Mouse (Mus musculus): Measurements from ENCODE around the gene Otud3.
"Not testable (repeated sequence)": the region's sequence is repeated elsewhere in the genome, so short reads cannot be mapped to it uniquely, and the experiment has no call there.

Gene Otud3

GRCm38 (mm10) chr4:138913797-138914196, at the start of gene Otud3:
Gene Otud3 (minus strand): TSS chr4:138913945.
- DNase-seq, result peak; percentile 97

GRCm38 (mm10) chr4:138962719-138963118, 49.0 kb upstream of the Otud3 start:
- no peak for DNase-seq

DNA sequence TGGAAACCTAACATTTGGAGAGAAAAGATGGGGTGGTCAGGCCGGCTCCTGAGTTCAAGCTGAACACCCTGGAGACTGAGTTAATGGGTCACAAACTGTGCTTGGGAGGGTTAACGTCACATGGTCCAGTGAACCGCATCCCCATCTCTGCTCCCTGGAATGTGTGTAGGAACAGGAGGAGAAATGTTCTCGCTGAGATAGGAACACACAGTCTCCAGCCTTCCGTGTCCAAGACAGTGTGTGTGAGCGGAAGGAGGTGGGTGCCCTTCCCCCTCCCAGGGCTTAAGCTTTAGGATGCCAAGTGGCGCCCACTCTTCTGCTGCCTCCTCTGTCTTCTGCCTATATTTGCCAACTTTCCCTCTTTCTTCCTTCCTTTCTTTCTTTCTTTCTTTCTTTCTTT, 46.2 kb upstream of the Otud3 start:
- DNase-seq, result no peak

GRCm38 (mm10) chr4:138959120-138959519, 45.4 kb upstream of the Otud3 start:
- DNase-seq, result peak; percentile 24

DNA sequence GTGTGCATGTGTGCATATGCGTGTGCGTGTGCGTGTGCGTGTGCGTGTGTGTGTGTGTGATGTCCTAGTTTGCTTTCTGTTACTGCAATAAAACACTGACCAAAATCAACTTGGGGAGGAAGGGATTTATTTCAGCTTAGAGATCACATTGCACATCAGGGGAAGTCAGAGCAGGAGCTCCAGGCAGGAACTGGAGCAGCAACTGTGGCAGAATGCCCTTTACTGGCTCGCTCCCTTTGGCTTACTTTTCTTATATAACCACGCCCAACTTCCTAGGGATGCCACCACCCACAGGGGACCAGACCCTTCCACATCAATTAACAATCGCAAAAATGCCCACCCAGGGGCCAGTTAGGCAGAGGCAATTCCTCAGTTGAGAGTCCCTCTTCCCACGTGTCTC, 44.9 kb upstream of the Otud3 start:
- no peak for DNase-seq

DNA sequence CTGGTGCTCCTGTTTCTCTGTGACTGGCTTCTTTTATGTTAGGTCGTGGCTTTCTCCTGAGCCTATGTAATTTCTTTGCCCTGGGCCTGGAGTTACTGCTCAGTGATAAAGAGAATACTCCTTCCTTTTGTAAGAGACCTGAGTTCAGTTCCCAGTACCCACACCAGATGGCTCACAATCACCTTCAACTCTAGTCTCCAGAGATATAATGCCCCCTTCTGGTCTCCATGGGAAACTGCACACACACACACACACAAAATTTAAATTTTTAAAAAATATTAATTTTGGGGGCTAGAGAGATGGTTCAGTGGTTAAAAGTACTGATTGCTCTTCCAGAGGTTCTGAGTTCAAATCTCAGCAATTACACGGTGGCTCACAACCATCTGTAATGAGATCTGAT, 34.5 kb upstream of the Otud3 start:
- DNase-seq, result no peak

DNA sequence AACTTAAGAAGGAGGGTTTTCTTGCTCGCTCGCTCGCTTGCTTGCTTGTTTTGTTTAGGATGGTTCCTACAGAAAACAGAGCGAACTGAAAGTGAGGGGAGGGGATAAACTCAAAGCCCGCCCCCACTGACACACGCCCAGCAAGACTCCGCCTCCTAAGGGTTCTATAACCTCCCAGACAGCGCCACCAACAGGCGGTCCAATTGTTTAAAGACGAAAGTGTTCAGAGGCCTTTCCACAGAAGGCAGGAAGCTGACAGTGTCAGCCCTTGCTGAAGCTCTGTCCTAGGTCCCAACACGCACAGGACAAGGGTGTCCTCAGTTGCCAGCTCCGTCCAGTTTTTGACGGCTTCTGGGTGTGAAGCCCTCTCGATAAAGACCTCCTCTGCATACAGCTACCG, 30.0 kb upstream of the Otud3 start:
- peak in 1 of 2 experiments; percentile 11 for DNase-seq

DNA sequence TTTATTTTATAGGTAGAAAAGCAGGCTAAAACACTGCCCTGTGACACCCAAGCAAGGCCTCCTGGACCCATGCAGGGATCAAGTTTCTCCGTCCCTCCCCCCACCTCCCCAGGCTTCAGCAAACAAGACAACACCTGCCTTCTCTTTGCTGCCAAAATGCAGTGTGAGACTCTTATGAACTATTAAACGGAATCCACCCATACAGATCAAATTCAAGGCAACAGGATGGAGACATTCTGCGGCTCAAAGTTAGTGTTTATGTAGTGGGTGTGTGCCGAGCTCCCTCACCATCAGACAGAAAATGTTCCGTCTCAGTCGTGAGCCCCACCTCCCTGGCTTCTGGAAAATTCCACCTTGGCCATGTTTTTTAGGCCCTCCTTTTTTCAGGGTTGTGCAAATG, 28.2 kb upstream of the Otud3 start:
- DNase-seq, result no peak

- DNase-seq, result no peak
Observed at GRCm38 (mm10) chr4:138941401-138941800, 27.7 kb upstream of the Otud3 start.

DNA sequence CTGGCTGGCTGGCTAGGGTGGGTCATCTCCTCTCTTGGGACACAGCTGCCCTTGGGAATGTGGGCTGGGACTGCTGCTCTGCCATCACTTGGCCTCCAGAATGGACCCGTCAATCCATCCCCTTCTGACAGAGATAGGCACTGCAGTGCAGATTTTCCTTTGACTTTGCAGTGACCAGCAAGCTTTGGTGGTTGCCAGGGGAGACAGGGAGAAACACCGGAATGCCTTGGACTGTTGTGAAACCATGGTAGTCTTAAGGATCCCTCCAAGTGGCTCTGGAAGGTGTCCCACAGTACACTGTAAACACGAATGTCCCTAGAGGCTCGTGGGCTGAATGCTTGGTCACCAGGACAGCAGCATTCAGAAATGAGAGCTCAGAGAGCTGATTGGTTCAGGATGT, 25.7 kb upstream of the Otud3 start:
- DNase-seq, result no peak

- DNase-seq, result no peak
Observed at GRCm38 (mm10) chr4:138938495-138939269, 24.9 kb upstream of the Otud3 start.

DNA sequence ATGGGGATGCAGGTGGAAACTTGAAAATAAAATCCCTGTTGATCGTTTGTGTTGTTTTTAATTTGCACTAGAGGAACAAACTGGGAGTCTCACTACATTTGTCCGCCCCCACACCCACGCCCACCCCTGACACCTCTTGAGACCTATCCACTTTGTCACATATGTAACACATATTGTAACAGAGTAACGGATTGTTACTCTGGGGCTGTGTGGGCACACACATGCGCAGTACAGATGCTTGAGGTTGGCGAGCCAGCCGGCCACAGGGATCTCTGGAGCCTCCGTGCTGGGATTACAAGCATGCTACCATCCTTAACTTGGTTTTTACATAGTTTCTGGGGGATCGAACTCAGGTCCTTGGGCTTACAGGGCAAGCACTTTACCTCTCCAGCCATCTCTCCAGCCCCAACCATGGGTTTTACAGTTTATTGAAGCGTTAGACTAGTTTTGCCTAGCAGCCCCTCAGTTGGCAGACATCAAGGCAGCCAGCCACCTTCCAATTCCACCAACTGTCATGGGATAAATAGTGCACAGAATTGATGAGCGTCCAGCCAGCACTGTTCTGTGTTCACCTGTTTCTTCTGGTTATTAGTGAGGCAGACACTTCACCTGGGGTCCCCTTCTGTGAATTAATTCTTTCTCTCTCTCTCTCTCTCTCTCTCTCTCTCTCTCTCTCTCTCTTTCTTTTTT, 20.9 kb upstream of the Otud3 start:
- DNase-seq, result no peak

- DNase-seq, result no peak
Observed at GRCm38 (mm10) chr4:138933862-138934261, 20.1 kb upstream of the Otud3 start.

DNA sequence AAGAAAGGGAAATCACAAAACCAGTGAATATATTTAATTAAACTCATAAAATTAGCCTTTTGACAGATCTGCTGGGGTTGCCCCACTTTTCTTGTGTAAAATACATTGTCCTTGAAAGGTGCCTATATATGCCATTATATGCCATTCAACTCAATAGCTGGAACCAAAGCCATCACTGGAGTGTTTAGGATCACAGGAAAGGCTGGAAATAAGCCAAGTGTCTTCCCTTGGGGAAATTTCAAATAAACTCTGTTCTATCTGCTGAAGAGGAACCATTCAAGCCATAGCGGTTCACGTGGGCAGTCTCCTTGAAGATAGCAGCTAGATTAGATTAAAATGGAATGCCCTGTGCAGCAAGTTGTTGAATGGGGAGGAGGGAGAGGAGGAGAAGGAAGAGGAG, 11.8 kb upstream of the Otud3 start:
- DNase-seq, result no peak

DNA sequence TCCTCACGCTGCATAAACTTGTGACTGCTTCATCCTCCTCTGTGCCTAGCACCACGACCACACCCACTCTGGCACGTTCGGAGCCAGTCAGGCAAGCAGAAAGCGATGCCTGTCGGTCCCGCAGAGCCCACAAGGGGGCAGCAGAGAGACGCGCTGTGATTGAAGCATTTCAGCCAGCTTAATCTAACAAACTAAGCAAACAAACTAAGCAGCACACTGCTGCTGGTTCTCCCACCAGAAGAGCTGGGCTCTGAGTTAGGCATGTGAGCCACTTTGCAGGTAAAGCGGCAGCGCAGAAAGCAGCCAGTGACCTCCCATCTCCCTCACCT, 8.3 kb upstream of the Otud3 start:
- peak; percentile 92 to 96 for DNase-seq

GRCm38 (mm10) chr4:138921254-138922130, 7.7 kb upstream of the Otud3 start:
- no peak for DNase-seq

GRCm38 (mm10) chr4:138917282-138917681, 3.5 kb upstream of the Otud3 start:
- DNase-seq, result no peak

- DNase-seq, result peak in 1 of 2 experiments; percentile 46
Observed at GRCm38 (mm10) chr4:138913141-138913787, 481 bp downstream of the Otud3 start.

DNA sequence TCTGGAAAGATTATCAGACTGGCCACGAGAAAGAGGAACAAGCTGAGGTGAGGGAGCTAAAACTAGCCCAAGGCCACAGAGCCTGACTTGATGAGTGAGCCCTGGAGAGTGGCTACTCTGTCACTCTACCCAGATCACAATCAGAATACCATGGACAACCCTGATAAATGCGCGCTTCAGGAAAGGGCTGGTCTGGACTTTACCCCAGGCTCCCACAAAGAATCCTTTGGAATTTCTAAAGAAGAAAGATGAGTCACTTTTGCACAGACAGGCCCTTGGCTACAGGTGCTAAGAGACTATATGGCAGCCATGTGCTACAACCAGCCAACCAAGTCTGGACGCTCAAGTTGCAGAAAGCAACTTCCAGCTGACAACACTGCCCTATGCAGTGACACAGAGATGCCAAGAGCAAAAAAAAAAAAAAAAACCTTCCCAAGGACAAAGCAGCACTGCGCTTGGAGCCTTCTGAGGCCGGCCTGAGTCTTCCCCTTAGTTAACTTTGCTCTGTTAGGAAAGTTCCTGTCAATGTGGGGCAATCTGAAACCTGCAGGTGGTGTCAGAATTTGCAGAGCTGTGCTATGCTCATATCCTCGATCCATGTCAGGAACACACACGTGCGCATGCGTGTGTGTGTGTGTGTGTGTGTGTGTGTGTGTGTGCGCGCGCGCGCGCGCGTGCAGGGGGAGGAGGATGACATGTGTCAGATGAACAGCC, 8.0 kb downstream of the Otud3 start:
- DNase-seq, result no peak

DNA sequence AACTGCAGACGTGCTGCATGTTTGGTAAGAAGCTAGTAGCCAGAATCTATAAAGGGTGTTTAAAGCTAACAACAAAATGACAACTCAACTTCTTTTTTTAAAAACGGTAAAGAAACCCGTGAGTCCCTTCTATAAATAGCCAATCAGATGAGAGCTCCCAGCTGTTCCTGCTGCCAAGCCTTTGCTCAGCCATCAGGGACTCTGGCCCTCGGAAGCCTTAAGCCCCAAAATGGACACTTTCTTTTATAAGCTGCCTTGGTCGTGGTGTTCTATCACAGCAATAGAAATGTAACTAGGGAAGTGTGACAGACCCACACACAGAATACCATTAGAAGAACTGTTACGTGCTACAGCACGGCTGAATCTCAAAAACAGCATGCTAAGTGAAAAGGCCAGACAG, 14.4 kb downstream of the Otud3 start:
- DNase-seq, result no peak

GRCm38 (mm10) chr4:138893789-138894188, 20.0 kb downstream of the Otud3 start:
- not testable (repeated sequence) for DNase-seq

- peak in 1 of 2 experiments; percentile 20 for DNase-seq
Observed at GRCm38 (mm10) chr4:138892655-138893054, 21.1 kb downstream of the Otud3 start.

All from cerebellum, postnatal 36 days (tissue).